Mouse (Mus musculus): Measurements from ENCODE around the gene Pdik1l.
"Not testable (repeated sequence)": the region's sequence is repeated elsewhere in the genome, so short reads cannot be mapped to it uniquely, and the experiment has no call there.

Gene Pdik1l

DNA sequence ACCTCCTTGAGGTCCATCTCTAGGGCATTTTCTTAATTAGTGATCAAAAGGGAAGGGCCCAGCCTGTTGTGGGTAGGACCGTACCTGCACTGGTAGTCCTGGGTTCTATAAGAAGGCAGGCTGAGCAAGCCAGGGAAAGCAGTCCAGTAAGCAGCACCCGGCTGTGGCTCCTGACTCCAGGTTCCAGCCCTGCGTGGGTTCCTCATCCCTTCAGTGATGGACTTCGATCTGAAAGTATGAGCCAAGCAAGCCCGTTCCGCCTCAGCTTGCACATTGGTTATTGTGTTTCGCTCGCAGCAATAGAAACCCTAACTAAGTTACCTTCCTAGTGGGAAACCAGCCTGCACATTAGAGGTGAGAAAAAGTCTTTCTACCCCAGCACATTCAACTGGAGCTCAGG lies 9.7 kb upstream of the Pdik1l start:
- no peak for DNase-seq

DNA sequence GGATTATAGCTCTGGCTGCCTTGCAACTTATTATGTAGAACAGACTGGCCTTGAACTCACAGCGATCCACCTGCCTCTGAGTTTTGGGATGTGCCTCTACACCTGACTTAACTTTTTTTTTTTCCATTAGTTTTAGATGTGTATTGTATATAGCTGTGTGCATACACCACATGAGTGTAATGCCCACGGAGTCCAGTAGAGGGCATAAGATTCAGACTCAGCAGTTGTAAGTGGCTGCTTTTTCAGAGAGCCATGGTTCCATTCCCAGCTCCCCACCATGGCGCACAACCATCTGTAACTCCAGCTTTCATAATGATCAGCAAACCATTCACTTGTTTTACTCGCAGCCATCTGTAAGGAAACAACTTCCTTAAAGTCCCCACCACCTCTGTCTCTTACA lies 8.8 kb upstream of the Pdik1l start:
- no peak for DNase-seq

DNA sequence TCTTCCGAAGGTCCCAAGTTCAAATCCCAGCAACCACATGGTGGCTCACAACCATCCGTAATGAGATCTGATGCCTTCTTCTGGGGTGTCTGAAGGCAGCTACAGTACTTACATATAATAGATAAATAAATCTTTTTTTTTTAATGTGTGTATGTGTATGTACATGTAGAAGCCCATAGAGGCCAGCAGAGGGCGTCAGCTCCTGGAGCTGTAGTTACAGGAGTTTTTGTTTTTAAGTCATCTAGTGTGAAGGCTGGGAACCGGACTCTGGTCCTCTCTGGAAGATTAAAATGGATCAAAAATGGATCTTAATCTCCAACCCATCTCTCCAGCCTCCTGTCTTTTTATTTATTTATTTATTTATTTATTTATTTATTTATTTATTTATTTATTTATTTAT lies 8.4 kb upstream of the Pdik1l start:
- not testable (repeated sequence) for DNase-seq

GRCm38 (mm10) chr4:134293692-134294163 lies 6.0 kb upstream of the Pdik1l start:
- no peak for DNase-seq

DNA sequence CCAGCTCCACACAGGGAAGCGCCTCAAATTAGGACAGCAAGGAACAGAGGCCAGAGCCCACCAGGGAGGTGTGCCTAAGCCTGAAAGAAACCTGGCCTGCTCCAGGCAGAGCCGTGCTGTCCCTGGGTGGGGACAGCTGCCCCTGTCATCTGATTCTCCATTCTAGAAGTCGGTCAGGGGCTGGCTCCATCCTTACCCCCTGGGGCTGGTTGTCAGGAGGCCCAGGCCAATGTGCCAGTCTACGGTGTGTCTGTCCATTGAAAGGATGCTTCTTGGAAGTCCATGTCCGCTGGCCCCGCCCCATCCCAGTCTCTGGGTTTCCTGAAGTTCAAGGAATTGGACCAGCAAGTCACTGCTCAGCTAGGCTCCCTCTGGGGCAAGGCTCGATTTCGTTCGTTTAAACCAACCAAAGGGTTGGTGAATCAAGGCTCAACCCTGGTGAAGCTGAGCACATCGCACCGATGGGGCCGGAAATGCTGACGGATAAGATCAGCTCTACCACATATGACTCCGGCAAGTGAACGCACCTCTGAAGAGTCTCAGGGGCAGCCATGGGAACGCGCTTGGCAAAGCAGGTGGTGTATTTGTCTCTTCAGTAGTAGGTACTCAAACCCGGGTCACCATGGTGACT lies 5.5 kb upstream of the Pdik1l start:
- no peak for DNase-seq

DNA sequence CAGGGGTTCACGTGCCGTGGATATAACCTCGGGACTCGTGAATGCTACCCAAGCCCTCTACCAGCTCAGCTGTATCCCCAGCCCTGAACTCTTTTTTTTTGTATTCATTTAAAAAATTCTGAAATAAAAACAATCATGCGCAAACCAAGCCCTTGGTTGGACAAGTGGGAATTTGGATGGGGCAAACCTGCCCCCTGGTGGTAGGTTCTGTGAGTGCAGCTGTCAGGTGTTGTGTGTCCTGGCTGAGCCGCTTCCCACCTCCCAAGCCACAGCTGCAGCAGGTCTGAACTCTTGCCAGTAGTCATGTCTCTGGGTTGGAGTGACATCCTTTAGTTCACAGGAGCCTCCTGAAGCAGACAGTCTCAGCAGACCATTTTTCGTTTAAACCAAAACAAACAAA lies 4.4 kb upstream of the Pdik1l start:
- peak; percentile 83 for DNase-seq

DNA sequence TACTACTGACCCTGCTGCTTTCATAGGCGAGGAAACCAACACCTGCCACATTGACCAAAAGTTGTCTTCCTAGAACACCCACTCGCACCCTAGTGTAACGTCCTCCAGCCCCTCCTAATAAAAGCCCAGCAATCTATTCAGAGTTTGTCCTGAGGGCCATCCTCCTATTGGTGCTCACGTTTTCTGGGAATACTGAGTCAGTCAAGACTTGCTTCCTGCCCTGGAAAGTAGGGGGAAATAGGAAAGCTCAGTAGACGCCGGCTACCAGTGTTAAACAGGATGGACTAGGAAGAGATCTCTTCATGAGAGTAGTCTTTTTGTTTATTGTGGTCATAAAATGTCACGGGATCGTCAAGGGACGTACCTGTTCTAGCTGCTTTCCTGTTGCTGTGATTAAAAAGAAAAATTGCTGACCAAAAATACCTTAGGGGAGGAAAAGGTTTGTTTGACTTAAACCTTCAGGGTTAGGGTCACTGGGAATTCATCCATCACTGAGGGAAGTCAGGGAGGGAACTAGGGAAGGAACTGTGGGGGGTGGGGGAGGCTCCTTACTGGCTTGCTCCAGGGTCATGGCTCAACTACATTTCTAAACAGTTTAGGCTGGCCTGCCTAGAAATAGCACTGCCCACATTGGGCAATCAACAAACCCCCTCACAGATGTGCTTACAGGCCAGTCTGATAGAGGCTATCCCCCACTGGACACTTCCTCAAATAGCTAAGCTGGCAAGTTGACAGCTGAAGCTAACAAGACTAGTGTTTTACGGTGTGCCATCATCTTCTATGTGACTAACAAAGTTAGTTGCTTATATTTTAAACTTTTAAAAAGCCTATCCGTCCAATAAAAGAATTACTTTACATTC lies 932 bp upstream of the Pdik1l start:
- no peak for DNase-seq

GRCm38 (mm10) chr4:134287168-134287564 lies 529 bp downstream of the Pdik1l start:
- peak; percentile 95 for DNase-seq

- no peak for DNase-seq
These were observed 1.2 kb downstream of the Pdik1l start for GRCm38 (mm10) chr4:134286226-134287167.

DNA sequence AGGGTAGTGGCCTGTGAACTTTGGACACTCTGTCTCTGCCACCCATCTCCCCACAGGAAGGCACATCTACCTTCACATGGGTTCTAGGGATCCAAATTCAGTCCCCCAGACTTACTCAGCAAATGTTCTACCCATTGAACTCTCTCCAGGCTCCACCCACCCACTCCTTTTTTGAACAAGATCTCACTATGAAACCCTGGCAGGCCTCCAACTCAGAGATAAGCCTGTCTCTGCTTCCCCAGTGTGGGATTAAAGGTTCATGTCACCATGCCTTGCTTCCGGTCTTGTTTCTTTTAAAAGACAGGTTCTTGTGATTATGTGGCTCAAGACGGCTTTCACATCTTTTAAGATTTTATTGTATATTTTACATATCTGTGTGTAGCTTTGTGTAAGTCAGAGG lies 2.8 kb downstream of the Pdik1l start:
- DNase-seq = no peak

- no peak for DNase-seq
These were observed 14.0 kb downstream of the Pdik1l start for GRCm38 (mm10) chr4:134273417-134274345.

DNA sequence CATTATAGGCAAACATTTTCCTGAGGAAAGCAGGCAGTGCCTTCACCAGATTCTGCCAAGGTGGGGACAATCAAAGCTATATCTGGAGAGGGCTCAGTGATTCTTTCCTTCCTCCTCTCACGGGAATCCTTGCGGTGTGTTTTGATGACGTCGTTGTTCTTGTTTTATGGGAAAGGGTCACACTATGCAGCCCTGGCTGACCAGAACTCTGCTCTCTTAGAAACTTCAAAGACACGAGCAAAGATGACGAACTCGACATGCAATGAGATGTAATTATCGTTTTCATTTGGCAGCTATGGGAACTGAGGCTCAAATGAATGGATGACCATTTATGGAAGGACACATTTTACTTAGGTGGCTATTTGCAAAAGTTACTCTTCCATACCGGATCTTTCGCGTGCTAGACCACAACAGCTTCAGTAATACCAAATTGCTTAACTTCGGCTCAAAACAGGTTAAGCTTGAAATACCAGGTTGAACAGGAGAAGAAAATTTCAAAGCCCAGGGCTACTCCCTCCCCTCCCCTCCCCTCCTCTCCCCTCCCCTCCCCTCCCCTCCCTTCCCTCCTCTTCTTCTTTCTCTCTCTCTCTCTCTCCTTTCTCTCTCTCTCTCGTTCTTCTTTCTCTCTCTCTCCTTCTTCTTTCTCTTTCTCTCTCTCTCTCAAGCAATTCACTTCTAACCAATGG lies 14.8 kb downstream of the Pdik1l start:
- no peak for DNase-seq

DNA sequence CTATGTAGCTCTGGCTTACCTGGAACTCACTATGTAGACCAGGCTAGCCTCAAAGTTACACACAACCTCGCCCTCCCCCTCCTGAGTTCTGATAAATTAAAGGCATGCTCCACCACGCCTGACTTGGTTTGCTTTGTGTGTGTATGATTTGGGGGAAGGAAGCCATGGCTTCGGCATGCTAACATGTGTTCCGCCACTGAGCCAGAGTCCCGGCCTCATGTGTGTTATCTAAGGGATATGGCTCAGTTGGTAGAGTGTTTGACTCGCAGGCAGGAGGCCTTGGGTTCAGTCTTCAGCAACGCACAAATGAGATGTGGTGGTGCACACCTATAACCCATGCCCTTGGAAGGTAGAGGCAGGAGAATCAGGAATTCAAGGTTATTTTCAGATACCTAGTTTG lies 15.7 kb downstream of the Pdik1l start:
- no peak for DNase-seq

- not testable (repeated sequence) for DNase-seq
These were observed 18.1 kb downstream of the Pdik1l start for GRCm38 (mm10) chr4:134269622-134270021.

- no peak for DNase-seq
These were observed 19.5 kb downstream of the Pdik1l start for GRCm38 (mm10) chr4:134268102-134268655.

DNA sequence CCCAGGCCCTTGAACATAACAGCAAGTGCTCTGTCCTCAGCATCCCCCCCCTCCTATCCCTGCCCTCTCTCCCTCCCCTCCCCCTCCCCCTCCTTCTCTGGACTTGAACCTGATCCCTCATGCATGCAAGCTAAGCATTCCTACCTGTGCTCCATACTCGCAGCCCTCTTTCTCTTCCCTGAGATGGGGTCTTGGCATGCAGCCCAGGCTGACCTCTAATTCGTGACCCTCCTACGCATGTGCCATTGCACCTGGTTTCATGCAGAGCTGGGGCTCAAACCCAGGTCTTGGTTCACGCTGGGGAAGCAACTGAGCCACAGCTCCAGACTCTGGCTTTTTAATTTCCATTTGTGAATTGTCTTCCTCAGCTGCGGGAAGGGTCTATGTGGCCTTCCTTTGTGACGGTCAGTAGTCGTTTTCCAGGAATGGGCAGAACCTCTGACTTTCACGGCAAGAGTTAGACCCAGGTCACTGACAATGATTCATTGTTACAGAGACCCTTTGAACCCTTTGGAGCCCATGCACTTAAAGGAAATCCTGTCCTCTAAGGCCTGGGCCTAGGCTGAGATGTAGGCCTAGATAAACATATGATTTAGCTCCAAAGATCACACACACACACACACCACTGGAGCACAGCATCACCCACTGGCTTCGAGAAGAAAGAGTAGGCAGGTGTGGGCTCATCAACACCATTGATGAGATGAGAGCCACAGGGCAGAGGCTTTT lies 21.7 kb downstream of the Pdik1l start:
- DNase-seq = no peak

DNA sequence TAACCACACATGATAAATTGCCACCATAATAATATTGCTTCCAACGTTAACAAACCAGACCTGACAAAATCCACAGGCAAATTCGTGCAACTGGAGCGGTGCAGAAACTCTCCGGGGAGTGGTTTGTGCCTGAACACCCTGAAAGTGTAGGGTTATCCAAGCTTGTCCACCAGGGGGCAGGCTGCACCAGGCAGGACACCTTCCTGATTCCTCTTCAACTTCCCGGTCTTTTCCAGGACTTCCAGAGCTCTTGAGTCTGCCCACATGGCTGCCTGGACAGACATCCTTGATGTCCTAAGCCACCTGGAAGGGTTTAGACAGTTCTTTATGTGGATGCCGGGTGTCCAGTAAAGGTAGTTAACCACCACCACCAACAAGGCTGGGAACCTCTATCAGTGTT lies 24.5 kb downstream of the Pdik1l start:
- DNase-seq = peak; percentile 75

GRCm38 (mm10) chr4:134258354-134258753 lies 29.3 kb downstream of the Pdik1l start:
- DNase-seq = no peak

GRCm38 (mm10) chr4:134257198-134258009 lies 30.3 kb downstream of the Pdik1l start:
- DNase-seq = no peak

All from retina, postnatal 1 day (tissue).